Mouse (Mus musculus) neural tube, embryonic 12.5 days (tissue): ENCODE measurements around the gene Cenpa. TPM values are rescaled to one million over a fixed set of nuclear protein-coding genes. Genes with fewer than 3 reads are reported as not detected.
"Not testable (repeated sequence)": the region's sequence is repeated elsewhere in the genome, so short reads cannot be mapped to it uniquely, and the experiment has no call there.

Source experiments
- ATAC-seq: fragments of 200-750 bp; cut with Nextera tagmentation; 2 replicates; pipeline ENCODE4 v1.8.0; 2017; ENCODE audit warnings: low read depth, mild to moderate bottlenecking, moderate TSS enrichment, moderate library complexity; ENCODE audit not compliant: low FRiP score
- H3K27ac ChIP-seq: fragments of 300-500 bp; sonication (generic); 2 replicates; pipeline ENCODE4 v1.5.1; 2016
- H3K27me3 ChIP-seq: fragments of 300-500 bp; sonication (generic); replicated peaks from 2 replicates; pipeline ENCODE4 v1.6.1; 2016; ENCODE audit warnings: mild to moderate bottlenecking
- H3K36me3 ChIP-seq: fragments of 300-500 bp; sonication (generic); 2 replicates; pipeline ENCODE4 v1.6.1; 2016; ENCODE audit warnings: mild to moderate bottlenecking
- H3K4me1 ChIP-seq: fragments of 300-500 bp; sonication (generic); 2 replicates; pipeline ENCODE4 v1.6.1; 2016
- H3K4me2 ChIP-seq: fragments of 300-500 bp; sonication (generic); replicated peaks from 2 replicates; pipeline ENCODE4 v1.6.1; 2016; ENCODE audit warnings: mild to moderate bottlenecking
- H3K4me3 ChIP-seq: fragments of 300-500 bp; sonication (generic); 2 replicates; pipeline ENCODE4 v1.5.1; 2016
- H3K9ac ChIP-seq: fragments of 300-500 bp; sonication (generic); 2 replicates; pipeline ENCODE4 v1.6.1; 2016; ENCODE audit warnings: mild to moderate bottlenecking
- H3K9me3 ChIP-seq: fragments of 300-500 bp; sonication (generic); 2 replicates; pipeline ENCODE4 v1.6.1; 2016; ENCODE audit warnings: mild to moderate bottlenecking
- WGBS: fragments of 180-500 bp; shearing (Covaris S2); methylation state at CpG from one replicate; pipeline ENCODE4 v1.1.7; 2016; 5-methylcytosine and 5-hydroxymethylcytosine counted together
- polyA plus RNA-seq: library from polyadenylated mRNA; unstranded; fragments of >200 nt; fragmentation: Nextera tagmentation; extraction: Ambion mirVana; gene quantifications from 2 replicates; pipeline ENCODE4 v1.2.1, GENCODE M21; 2016

Cenpa gene
- polyA plus RNA-seq, 1 experiment from 2014 or later: 210 TPM

- peaks cover 38% of the 10 kb centered on the region for H3K36me3 ChIP-seq
- H3K9ac ChIP-seq: no peak overlapping the region
- ATAC-seq: no peak
- peak overlapping the region; percentile 9; the same call in 1 of the 2 replicates for H3K4me3 ChIP-seq
- H3K27ac ChIP-seq: no peak overlapping the region
- H3K4me2 ChIP-seq: peak overlapping the region; percentile 79
- no peaks in the 10 kb centered on the region for H3K27me3 ChIP-seq
- H3K4me1 ChIP-seq: peaks cover 11% of the 10 kb centered on the region
- 95% methylated on average over 9 of the region's 9 CpGs for WGBS
- H3K9me3 ChIP-seq: no peaks in the 10 kb centered on the region
Measured at GRCm38 (mm10) chr5:30668637-30669495, 2.3 kb downstream of the Cenpa start.

DNA sequence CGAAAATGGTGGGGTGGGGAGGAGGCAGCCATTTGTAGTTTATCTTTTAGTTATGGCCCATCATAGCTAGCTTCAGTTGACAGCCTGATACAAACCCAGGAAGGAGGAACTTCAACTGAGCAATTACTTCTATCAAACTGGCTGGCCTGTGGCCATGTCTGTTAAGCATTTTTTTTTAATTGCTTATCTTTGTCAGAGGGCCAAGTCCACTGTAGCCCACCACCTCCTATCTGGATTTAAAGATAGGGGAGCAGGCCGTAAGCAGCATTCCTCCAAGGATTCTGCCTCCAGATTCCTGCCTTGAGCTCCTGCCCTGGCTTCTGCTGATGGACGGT is 2.9 kb downstream of the Cenpa start:
- no peak overlapping the region for H3K9ac ChIP-seq
- WGBS: 94% methylated on average over 3 of the region's 3 CpGs
- peaks cover 11% of the 10 kb centered on the region for H3K4me1 ChIP-seq
- ATAC-seq: no peak
- H3K36me3 ChIP-seq: peaks cover 44% of the 10 kb centered on the region
- H3K27me3 ChIP-seq: no peaks in the 10 kb centered on the region
- 0 out of 2 replicates have a peak overlapping the region, but pooled peaks have one; percentile 79 for H3K4me2 ChIP-seq
- H3K4me3 ChIP-seq: no peak overlapping the region
- no peaks in the 10 kb centered on the region for H3K9me3 ChIP-seq
- H3K27ac ChIP-seq: no peak overlapping the region

- ATAC-seq: no peak
- H3K36me3 ChIP-seq: peaks cover 48% of the 10 kb centered on the region
- H3K9ac ChIP-seq: no peak overlapping the region
- WGBS: 95% methylated on average over 7 of the region's 7 CpGs
- H3K27ac ChIP-seq: no peak overlapping the region
- H3K4me1 ChIP-seq: peaks cover 11% of the 10 kb centered on the region
- no peaks in the 10 kb centered on the region for H3K9me3 ChIP-seq
- no peaks in the 10 kb centered on the region for H3K27me3 ChIP-seq
- H3K4me2 ChIP-seq: no peak overlapping the region
- H3K4me3 ChIP-seq: no peak overlapping the region
Measured at GRCm38 (mm10) chr5:30670091-30670490, 3.5 kb downstream of the Cenpa start.

DNA sequence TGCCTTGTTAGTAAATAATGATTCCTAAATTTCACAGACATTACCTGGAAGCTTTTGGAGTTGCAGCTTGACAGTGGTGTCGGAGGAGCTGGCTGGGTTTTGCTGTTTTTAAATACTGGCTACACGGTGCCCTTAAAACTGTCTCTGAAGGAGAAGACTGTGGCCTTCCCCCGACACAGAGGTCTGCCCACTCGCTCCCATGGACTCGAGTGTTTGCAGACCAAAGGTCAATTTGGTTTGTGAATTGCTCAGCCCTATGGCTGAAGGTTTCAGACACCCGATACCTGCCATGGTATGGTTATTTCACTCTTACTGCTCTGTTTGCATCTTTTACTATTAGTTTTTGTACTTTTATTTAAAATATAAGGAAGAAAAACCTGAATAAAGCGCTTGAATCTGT is 7.4 kb downstream of the Cenpa start:
- peaks cover 58% of the 10 kb centered on the region for H3K36me3 ChIP-seq
- no peaks in the 10 kb centered on the region for H3K9me3 ChIP-seq
- H3K4me1 ChIP-seq: no peaks in the 10 kb centered on the region
- H3K4me3 ChIP-seq: no peak overlapping the region
- H3K4me2 ChIP-seq: no peak overlapping the region
- no peak for ATAC-seq
- 88% methylated on average over 7 of the region's 7 CpGs for WGBS
- H3K9ac ChIP-seq: no peak overlapping the region
- H3K27me3 ChIP-seq: no peaks in the 10 kb centered on the region
- no peak overlapping the region for H3K27ac ChIP-seq

DNA sequence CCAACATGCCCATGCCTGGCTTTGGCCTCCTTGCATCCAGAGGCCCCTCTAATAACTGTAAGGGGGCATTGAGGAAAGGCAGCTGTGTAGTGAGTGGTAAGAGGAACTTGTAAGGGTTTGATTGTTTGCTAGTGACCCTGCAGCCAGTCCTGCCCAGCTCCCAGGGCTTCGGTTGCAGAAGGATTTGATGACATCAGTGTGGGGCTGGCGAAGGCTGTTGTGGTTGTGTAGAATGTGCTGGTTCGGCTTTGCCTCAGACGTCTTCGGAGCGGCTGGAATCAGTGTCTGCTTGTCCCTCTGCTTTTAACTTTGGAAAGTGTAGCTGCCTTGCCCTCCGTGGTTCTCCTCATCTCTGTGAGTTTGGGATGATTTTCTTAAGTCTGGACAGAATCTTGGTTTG is 10.2 kb downstream of the Cenpa start:
- H3K27ac ChIP-seq: no peak overlapping the region
- no peak overlapping the region for H3K9ac ChIP-seq
- no peak overlapping the region for H3K4me2 ChIP-seq
- H3K9me3 ChIP-seq: no peaks in the 10 kb centered on the region
- no peaks in the 10 kb centered on the region for H3K27me3 ChIP-seq
- no peak for ATAC-seq
- no peaks in the 10 kb centered on the region for H3K4me1 ChIP-seq
- peaks cover 40% of the 10 kb centered on the region for H3K36me3 ChIP-seq
- 91% methylated on average over 7 of the region's 7 CpGs for WGBS
- no peak overlapping the region for H3K4me3 ChIP-seq

- H3K27ac ChIP-seq, H3K4me2 ChIP-seq, H3K9ac ChIP-seq, H3K9me3 ChIP-seq, H3K27me3 ChIP-seq, ATAC-seq, H3K4me1 ChIP-seq, H3K4me3 ChIP-seq: not testable (repeated sequence)
- peaks cover 27% of the 10 kb centered on the region for H3K36me3 ChIP-seq
- WGBS: 98% methylated on average over 3 of the region's 3 CpGs
Measured at GRCm38 (mm10) chr5:30678069-30678468, 11.5 kb downstream of the Cenpa start.

GRCm38 (mm10) chr5:30678722-30679296 is 12.2 kb downstream of the Cenpa start:
- Histone ChIP-seq H3K4me2 (no peak overlapping the region), H3K9ac (no peak overlapping the region), H3K4me1 (no peaks in the 10 kb centered on the region), H3K4me3 (no peak overlapping the region), H3K27me3 (no peaks in the 10 kb centered on the region), H3K36me3 (peaks cover 20% of the 10 kb centered on the region; the same call in 1 of the 2 replicates), H3K9me3 (no peaks in the 10 kb centered on the region), H3K27ac (no peak overlapping the region)
- no peak for ATAC-seq
- 95% methylated on average over 4 of the region's 4 CpGs for WGBS

DNA sequence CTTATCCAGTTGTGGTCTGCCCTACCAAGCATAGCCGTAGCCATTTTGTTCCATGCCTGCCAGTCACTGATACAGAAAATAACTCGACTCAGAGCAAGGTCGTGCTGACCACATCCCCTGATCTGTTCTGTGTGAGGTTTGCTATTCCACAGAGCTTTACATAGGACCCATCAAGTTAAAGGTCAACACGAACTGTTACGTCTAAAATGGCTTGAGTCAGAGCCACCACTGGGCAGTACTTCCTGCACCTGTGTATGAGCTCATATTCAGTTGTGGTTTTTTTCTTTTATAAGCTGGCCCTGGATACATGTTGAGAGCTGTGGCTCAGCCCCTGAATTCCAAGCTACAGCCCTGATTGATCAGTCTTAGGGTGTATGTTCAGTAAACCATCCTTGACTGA is 13.0 kb downstream of the Cenpa start:
- no peaks in the 10 kb centered on the region for H3K27me3 ChIP-seq
- ATAC-seq: no peak
- no peak overlapping the region for H3K4me3 ChIP-seq
- 87% methylated on average over 5 of the region's 5 CpGs for WGBS
- H3K27ac ChIP-seq: no peak overlapping the region
- no peaks in the 10 kb centered on the region for H3K9me3 ChIP-seq
- no peak overlapping the region for H3K4me2 ChIP-seq
- no peak overlapping the region for H3K9ac ChIP-seq
- H3K4me1 ChIP-seq: no peaks in the 10 kb centered on the region
- peaks cover 13% of the 10 kb centered on the region; the same call in 1 of the 2 replicates for H3K36me3 ChIP-seq

- no peak overlapping the region for H3K9ac ChIP-seq
- no peaks in the 10 kb centered on the region for H3K4me1 ChIP-seq
- H3K27me3 ChIP-seq: no peaks in the 10 kb centered on the region
- H3K27ac ChIP-seq: no peak overlapping the region
- ATAC-seq: no peak
- 81% methylated on average over 5 of the region's 5 CpGs for WGBS
- H3K4me3 ChIP-seq: no peak overlapping the region
- H3K9me3 ChIP-seq: no peaks in the 10 kb centered on the region
- no peaks in the 10 kb centered on the region for H3K36me3 ChIP-seq
- H3K4me2 ChIP-seq: no peak overlapping the region
Measured at GRCm38 (mm10) chr5:30681970-30682369, 15.4 kb downstream of the Cenpa start.

DNA sequence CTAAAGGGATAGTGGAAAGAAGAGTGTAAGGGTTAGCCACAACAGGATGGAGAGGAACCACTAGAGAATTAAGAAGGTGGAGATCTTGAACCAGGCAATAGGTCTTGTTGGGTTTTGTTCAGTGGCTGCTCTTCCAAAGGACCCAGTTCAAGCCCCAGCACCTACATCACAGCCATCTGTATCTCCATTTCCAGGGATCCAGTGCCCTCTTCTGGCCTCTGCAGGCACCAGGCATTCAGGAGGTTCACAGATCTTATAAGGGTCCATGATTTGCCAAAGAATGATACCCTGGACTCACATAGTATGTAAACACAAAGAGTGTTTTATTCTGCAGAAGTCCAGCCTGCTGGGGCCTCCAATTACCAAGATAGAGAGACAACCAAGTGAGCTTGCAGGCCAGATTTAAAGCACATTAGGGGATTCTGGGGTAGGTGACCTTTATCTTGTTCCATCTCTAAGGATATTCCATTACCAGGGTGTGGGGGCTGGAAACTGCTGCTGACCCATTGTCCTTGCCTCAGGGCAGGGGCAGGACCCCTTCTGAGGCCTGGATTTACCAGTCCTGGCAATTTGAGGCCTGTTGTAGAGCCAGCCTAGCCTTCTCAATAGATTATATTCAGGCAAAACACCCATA is 16.5 kb downstream of the Cenpa start:
- Histone ChIP-seq H3K4me1 (no peaks in the 10 kb centered on the region), H3K36me3 (no peaks in the 10 kb centered on the region), H3K9me3 (no peaks in the 10 kb centered on the region), H3K9ac (no peak overlapping the region), H3K27ac (no peak overlapping the region), H3K4me2 (no peak overlapping the region), H3K4me3 (no peak overlapping the region), H3K27me3 (no peaks in the 10 kb centered on the region)
- ATAC-seq: no peak

- 79% methylated on average over 3 of the region's 3 CpGs for WGBS
- no peak overlapping the region for H3K4me3 ChIP-seq
- H3K36me3 ChIP-seq: no peaks in the 10 kb centered on the region
- no peak overlapping the region for H3K27ac ChIP-seq
- no peaks in the 10 kb centered on the region for H3K9me3 ChIP-seq
- no peaks in the 10 kb centered on the region for H3K27me3 ChIP-seq
- ATAC-seq: no peak
- H3K9ac ChIP-seq: no peak overlapping the region
- no peak overlapping the region for H3K4me2 ChIP-seq
- no peaks in the 10 kb centered on the region for H3K4me1 ChIP-seq
Measured at GRCm38 (mm10) chr5:30683993-30684392, 17.4 kb downstream of the Cenpa start.

- H3K4me1 ChIP-seq: no peaks in the 10 kb centered on the region
- no peaks in the 10 kb centered on the region for H3K36me3 ChIP-seq
- no peak overlapping the region for H3K9ac ChIP-seq
- no peak overlapping the region for H3K4me2 ChIP-seq
- no peak for ATAC-seq
- no peaks in the 10 kb centered on the region for H3K27me3 ChIP-seq
- no peaks in the 10 kb centered on the region for H3K9me3 ChIP-seq
- 67% methylated on average over 3 of the region's 3 CpGs for WGBS
- no peak overlapping the region for H3K4me3 ChIP-seq
- no peak overlapping the region for H3K27ac ChIP-seq
Measured at GRCm38 (mm10) chr5:30686781-30687180, 20.2 kb downstream of the Cenpa start.
